Mouse (Mus musculus): Measurements from ENCODE around the gene Gm26938.

DNA sequence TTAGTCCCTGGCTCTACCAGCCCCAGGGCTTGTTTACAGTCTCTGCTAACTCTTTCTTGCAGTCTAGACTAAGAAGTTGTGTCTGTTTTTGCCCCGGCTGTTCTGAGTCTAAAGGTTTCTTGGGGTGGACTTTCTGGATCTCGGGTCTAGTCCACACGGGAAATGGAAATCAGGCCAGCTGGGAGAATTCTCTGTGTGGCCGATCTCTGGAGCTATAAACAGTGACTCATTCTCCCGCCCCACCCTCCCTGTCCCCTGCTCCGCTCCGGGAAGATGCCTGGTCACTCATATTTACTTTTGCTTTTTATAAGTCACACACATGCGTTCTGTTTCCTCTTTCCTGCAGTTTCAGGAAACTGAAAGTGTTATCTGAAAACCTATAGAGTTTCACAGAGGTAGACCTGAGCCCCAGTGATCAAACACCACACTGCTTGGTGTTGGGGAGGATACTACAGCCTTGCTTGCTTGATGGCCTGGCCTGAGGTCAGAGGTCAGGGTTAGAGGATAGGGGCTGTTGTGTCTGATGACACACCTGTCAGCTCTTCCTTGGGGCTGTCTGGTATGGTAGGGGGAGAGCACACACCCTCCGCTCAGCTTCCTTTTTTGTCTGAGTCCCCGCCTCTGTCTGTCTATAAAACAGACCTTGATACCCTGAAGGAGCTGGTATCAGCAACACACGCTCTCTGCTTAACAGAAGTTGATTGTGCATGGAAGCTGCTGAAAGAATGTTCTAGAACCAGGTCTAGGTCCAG, 32.7 kb downstream of the Gm26938 start:
- TF ChIP-seq CTCF (conservative IDR thresholded peaks at IDR 0.05; ENCODE audit: low read length) (no peak), NANOG (IDR thresholded peaks at IDR 0.05; ENCODE audit: borderline replicate concordance, low read length) (no peak)
